In the genomic region with DNA sequence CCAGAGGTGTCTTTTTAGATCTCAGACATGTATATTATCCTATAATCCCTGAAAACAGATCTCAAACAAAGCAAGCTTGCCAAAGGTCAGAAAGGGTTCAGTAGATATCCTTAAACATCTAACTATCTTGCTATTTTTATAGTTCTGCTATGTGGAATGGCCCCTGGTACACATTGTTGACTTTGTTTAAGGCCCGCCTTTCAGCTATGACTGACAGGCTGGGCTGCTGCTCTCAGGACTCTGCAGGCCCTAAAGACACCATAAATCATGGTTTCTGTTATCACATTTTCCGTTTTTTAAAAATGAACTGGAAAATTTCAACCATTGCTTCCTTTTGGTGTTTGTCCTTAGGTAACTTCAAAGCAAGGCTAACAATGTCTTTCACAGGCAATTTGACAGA, we compare ENCODE assay signal across 15 mouse cellular contexts.
DNase-seq lines count a peak whose midpoint lies in the region; ATAC-seq lines count a peak whose summit lies in the region.
"Had no signal": no experiment of that assay in that cellular context is flagged by ENCODE, and none has a peak within 500 bp of the region (broad histone marks: within the 10 kb centered on the region; RNA-seq: fewer than 3 reads in every experiment).

No protein-coding gene starts in this region.

- H3K9me3 ChIP-seq in limb, embryonic 13.5 days = no peaks in the 10 kb centered on the region
- no peaks in the 10 kb centered on the region for H3K9me3 ChIP-seq in limb, embryonic 10.5 days (replicated peaks)
- no peaks in the 10 kb centered on the region for H3K9me3 ChIP-seq in forebrain, embryonic 12.5 days
- H3K9me3 ChIP-seq in intestine, embryonic 16.5 days (ENCODE audit: control insufficient read depth, low read length) = no peaks in the 10 kb centered on the region
- H3K9me3 ChIP-seq: heart, embryonic 10.5 days; midbrain, embryonic 15.5 days had no signal

- H3K4me3 ChIP-seq in limb, embryonic 13.5 days = no peak overlapping the region
- H3K4me3 ChIP-seq in limb, embryonic 10.5 days = no peak overlapping the region
- H3K4me3 ChIP-seq in forebrain, embryonic 12.5 days (replicated peaks) = no peak overlapping the region
- no peak overlapping the region for H3K4me3 ChIP-seq in intestine, embryonic 16.5 days (ENCODE audit: low read length)
- H3K4me3 ChIP-seq: midbrain, embryonic 15.5 days had no signal

- H3K4me2 ChIP-seq in limb, embryonic 13.5 days (replicated peaks) = no peak overlapping the region
- 0 out of 2 replicates have a peak overlapping the region, but pooled peaks have one; percentile 28 for H3K4me2 ChIP-seq in forebrain, embryonic 12.5 days
- H3K4me2 ChIP-seq in intestine, embryonic 16.5 days (ENCODE audit: low read depth, low read length) = no peak overlapping the region
- H3K4me2 ChIP-seq: midbrain, embryonic 15.5 days had no signal

- peak; percentile 51; the same call in 1 of the 2 replicates for ATAC-seq in limb, embryonic 13.5 days (ENCODE audit: low FRiP score, low read depth)
- ATAC-seq in forebrain, embryonic 12.5 days (ENCODE audit: low FRiP score) = no peak
- ATAC-seq in intestine, embryonic 16.5 days = peak; percentile 91
- ATAC-seq: liver, postnatal 0 days; Patski had no signal

- H3K27ac ChIP-seq in limb, embryonic 13.5 days = no peak overlapping the region
- H3K27ac ChIP-seq in limb, embryonic 10.5 days = no peak overlapping the region
- H3K27ac ChIP-seq in forebrain, embryonic 12.5 days = 0 out of 2 replicates have a peak overlapping the region, but pooled peaks have one; percentile 19
- H3K27ac ChIP-seq in intestine, embryonic 16.5 days (ENCODE audit: low read length) = no peak overlapping the region
- H3K27ac ChIP-seq: heart, embryonic 10.5 days; midbrain, embryonic 15.5 days had no signal

- no peak overlapping the region for H3K9ac ChIP-seq in limb, embryonic 13.5 days
- H3K9ac ChIP-seq in forebrain, embryonic 12.5 days = no peak overlapping the region
- H3K9ac ChIP-seq in intestine, embryonic 16.5 days (ENCODE audit: low read depth, low read length) = no peak overlapping the region
- H3K9ac ChIP-seq: liver, postnatal 0 days; midbrain, embryonic 15.5 days had no signal

- 53% methylated on average over 2 of the region's 2 CpGs for WGBS in limb, embryonic 13.5 days
- WGBS in limb, embryonic 10.5 days = 57% methylated on average over 2 of the region's 2 CpGs
- WGBS in forebrain, embryonic 12.5 days = 79% methylated on average over 2 of the region's 2 CpGs
- 46% methylated on average over 2 of the region's 2 CpGs for WGBS in intestine, embryonic 16.5 days

- H3K27me3 ChIP-seq in limb, embryonic 13.5 days = no peaks in the 10 kb centered on the region
- no peaks in the 10 kb centered on the region for H3K27me3 ChIP-seq in limb, embryonic 10.5 days (ENCODE audit: low read depth, poor library complexity, severe bottlenecking)
- 0 out of 2 replicates have a peak, but pooled peaks cover 3% of the 10 kb centered on the region for H3K27me3 ChIP-seq in forebrain, embryonic 12.5 days
- no peaks in the 10 kb centered on the region for H3K27me3 ChIP-seq in intestine, embryonic 16.5 days (replicated peaks; ENCODE audit: control insufficient read depth, insufficient read depth, low read length)
- H3K27me3 ChIP-seq: midbrain, embryonic 15.5 days had no signal

- H3K4me1 ChIP-seq in limb, embryonic 13.5 days = peaks cover 7% of the 10 kb centered on the region; the same call in 1 of the 2 replicates
- peaks cover 14% of the 10 kb centered on the region for H3K4me1 ChIP-seq in limb, embryonic 10.5 days
- peaks cover 24% of the 10 kb centered on the region for H3K4me1 ChIP-seq in forebrain, embryonic 12.5 days
- no peaks in the 10 kb centered on the region for H3K4me1 ChIP-seq in intestine, embryonic 16.5 days (ENCODE audit: control insufficient read depth, insufficient read depth, low read length)

- no peaks in the 10 kb centered on the region for H3K36me3 ChIP-seq in limb, embryonic 13.5 days
- no peaks in the 10 kb centered on the region for H3K36me3 ChIP-seq in limb, embryonic 10.5 days
- H3K36me3 ChIP-seq in forebrain, embryonic 12.5 days (replicated peaks) = no peaks in the 10 kb centered on the region
- no peaks in the 10 kb centered on the region for H3K36me3 ChIP-seq in intestine, embryonic 16.5 days (ENCODE audit: control insufficient read depth, insufficient read depth, low read length)
- H3K36me3 ChIP-seq: heart, embryonic 10.5 days; midbrain, embryonic 15.5 days had no signal

- DNase-seq in heart, adult 11 months = peak; percentile 15
- no peak for DNase-seq in heart, adult 8-10 months (ENCODE audit: low spot score)
- DNase-seq in limb, embryonic 10.5 days (ENCODE audit: low spot score) = no peak
- no peak for DNase-seq in layer of hippocampus, postnatal 36 days
- DNase-seq: gastrocnemius, postnatal 25 days; heart, postnatal 10 days; liver; liver, postnatal 0 days; thymus, adult 18-20 months had no signal
